Mouse (Mus musculus) embryonic facial prominence, embryonic 10.5 days (tissue): Measurements from ENCODE around the gene Kl. TPM values are rescaled to one million over a fixed set of nuclear protein-coding genes. Genes with fewer than 3 reads are reported as not detected.

Source experiments
- DNase-seq: peaks from one replicate; pipeline ENCODE4 v3.0.0-alpha.2; 2017; ENCODE audit warnings: low spot score
- H3K27ac ChIP-seq: fragments of 300-500 bp; sonication (generic); replicated peaks from 2 replicates; pipeline ENCODE4 v1.5.1; 2016; ENCODE audit warnings: mild to moderate bottlenecking
- H3K27me3 ChIP-seq: fragments of 300-500 bp; sonication (generic); replicated peaks from 2 replicates; pipeline ENCODE4 v1.6.1; 2016; ENCODE audit warnings: low read depth, mild to moderate bottlenecking; ENCODE audit not compliant: poor library complexity, severe bottlenecking
- H3K36me3 ChIP-seq: fragments of 300-500 bp; sonication (generic); replicated peaks from 2 replicates; pipeline ENCODE4 v1.6.1; 2016; ENCODE audit warnings: mild to moderate bottlenecking, moderate library complexity
- H3K4me1 ChIP-seq: fragments of 300-500 bp; sonication (generic); 2 replicates; pipeline ENCODE4 v1.6.1; 2016
- H3K4me3 ChIP-seq: fragments of 300-500 bp; sonication (generic); 2 replicates; pipeline ENCODE4 v1.5.1; 2016; ENCODE audit warnings: mild to moderate bottlenecking, moderate library complexity
- H3K9me3 ChIP-seq: fragments of 300-500 bp; sonication (generic); 2 replicates; pipeline ENCODE4 v1.6.1; 2016; ENCODE audit warnings: mild to moderate bottlenecking
- WGBS: fragments of 180-500 bp; shearing (Covaris S2); methylation state at CpG from one replicate; pipeline ENCODE4 v1.1.7; 2016; 5-methylcytosine and 5-hydroxymethylcytosine counted together
- polyA plus RNA-seq: library from polyadenylated mRNA; unstranded; fragments of >200 nt; fragmentation: Nextera tagmentation; extraction: Ambion mirVana; gene quantifications from 2 replicates; pipeline ENCODE4 v1.2.1, GENCODE M21; 2016

Gene Kl
- polyA plus RNA-seq, 1 experiment from 2014 or later = 0.06 TPM

DNA sequence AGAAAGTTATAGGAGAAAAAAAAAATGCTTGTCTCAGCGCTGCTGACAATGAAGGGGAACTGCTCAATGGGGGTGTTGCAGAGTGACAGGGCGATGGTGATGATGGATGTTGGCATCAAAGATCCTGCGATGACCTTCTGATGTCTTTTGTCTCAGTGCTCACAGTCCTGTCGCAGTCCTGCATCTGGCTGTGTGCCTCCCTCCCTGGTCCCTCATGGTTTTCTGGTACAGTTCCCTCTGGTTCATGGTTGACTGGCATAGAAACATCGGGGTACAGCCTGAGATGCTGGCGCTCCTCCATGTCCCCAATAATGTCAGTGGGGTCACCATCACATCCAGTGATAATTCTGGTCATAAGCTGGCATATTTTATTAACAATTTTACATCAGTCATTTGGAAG, 18.7 kb downstream of the Kl start:
- 83% methylated on average over 6 of the region's 6 CpGs for WGBS
- Histone ChIP-seq H3K36me3 (no peaks in the 10 kb centered on the region), H3K4me3 (no peak overlapping the region), H3K27ac (no peak overlapping the region), H3K9me3 (0 out of 2 replicates have a peak, but pooled peaks cover 7% of the 10 kb centered on the region), H3K4me1 (peaks cover 8% of the 10 kb centered on the region), H3K27me3 (no peaks in the 10 kb centered on the region)
- DNase-seq = no peak

DNA sequence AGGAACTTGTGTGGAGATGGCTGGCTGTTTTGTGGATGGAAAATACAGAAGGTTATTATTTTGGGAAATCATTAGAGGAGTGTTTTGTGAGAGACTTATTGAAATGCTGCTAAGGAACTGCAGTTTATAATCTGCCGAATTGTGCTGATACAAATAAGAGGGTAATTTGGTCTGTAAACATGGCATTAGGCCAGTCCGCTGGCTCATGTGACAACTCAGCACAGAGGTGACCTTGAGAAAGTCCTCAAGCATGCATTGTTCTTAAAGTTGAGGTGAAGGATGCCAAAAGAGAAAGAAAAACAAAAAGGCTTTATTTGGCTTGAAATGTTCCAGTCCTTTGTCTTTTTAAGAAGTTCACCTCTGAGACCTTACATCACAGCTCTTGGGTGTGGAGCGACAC, 21.8 kb downstream of the Kl start:
- Histone ChIP-seq H3K27ac (no peak overlapping the region), H3K9me3 (no peaks in the 10 kb centered on the region), H3K27me3 (no peaks in the 10 kb centered on the region), H3K36me3 (no peaks in the 10 kb centered on the region), H3K4me3 (no peak overlapping the region), H3K4me1 (peaks cover 8% of the 10 kb centered on the region)
- 84% methylated on average over 3 of the region's 3 CpGs for WGBS
- DNase-seq = no peak

DNA sequence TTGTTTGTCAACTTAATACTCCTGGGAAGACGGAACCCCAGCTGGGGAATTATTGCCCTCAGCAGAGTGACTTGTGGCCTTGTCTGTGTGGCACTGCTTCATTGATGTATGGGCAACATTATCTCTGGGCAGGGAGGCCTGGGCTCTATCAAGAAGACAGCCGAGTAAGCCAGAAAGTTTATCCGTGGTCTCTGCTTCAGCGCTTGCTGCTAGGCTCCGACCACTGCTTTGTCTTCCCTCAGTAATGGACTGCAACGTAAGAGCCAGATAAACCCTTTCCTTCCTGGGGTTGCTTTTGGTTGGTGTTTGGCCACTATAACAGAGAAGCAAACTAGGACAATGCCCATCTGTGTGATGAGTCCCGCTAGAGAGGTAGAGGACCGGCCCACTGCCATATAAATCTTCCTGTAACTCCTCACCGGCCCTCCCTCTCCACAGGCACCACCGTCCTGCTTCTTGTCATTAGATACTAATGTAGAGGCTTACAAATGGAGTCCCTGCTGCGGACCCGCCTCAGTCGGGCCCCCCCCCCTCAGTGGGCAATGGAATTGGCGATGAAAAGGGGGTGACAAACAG, 25.1 kb downstream of the Kl start:
- H3K27ac ChIP-seq = no peak overlapping the region
- no peak overlapping the region for H3K4me3 ChIP-seq
- no peaks in the 10 kb centered on the region for H3K36me3 ChIP-seq
- WGBS = 84% methylated on average over 14 of the region's 14 CpGs
- no peak for DNase-seq
- no peaks in the 10 kb centered on the region; the same call in 1 of the 2 replicates for H3K9me3 ChIP-seq
- no peaks in the 10 kb centered on the region for H3K27me3 ChIP-seq
- 0 out of 2 replicates have a peak, but pooled peaks cover 2% of the 10 kb centered on the region for H3K4me1 ChIP-seq

DNA sequence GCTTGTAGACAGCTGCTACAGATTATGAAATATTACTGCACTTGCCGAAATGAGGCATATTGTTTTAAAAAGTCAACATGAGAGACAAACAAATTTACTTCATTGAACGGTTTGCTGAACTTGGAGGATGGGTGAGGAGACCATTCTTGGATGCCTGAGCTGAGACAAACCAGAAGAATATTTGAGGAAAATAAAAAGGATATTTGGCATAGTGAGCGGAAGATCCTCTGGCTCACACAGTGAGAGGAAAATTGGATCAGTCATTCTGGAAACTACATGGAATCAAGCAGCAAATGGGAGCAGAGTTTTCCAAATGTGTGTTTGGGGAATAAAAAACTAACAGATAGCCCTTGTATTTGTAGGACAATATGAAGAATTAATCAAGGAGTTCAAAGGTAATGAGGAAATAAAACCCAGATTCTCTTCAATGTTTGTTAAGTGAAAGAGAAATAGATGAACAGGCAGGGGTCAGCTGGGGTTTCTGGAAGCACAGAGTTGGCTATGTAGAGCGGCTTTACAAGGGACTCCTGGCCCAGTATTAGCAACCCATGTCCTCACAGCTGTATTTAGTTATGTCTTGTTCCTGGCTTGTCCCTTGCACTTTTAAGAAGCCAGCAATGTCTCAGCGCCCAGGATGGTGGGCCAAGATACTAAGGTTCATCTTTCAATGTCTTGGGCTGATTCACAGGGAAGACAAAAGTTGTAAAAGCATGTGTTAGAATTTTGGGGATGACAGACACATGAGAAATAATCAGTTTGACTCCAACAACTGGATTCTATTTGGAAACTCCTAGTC, 27.1 kb downstream of the Kl start:
- Histone ChIP-seq H3K36me3 (no peaks in the 10 kb centered on the region), H3K27me3 (no peaks in the 10 kb centered on the region), H3K4me3 (no peak overlapping the region), H3K4me1 (0 out of 2 replicates have a peak, but pooled peaks cover 2% of the 10 kb centered on the region), H3K9me3 (no peaks in the 10 kb centered on the region; the same call in 1 of the 2 replicates), H3K27ac (no peak overlapping the region)
- 74% methylated on average over 5 of the region's 5 CpGs for WGBS
- no peak for DNase-seq

DNA sequence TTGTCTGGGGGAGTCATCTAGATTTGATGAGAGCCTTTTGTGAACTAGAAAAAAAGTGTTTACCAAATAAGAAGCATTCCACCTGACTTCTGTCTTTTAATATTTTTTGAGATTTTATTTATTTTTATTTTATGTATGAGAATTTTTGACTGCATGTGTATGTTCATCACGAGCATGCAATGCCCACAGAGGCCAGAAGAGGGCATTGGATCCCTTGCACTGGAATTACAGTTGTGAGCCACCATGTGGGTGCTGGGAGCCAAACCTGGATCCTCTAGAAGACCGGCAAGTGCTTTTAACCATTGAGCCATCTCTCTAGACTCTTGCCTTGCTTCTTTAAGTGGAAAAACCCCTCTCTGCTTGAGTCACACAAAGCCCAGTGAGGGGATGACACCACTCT, 29.7 kb downstream of the Kl start:
- WGBS = 90% methylated on average over 2 of the region's 2 CpGs
- Histone ChIP-seq H3K9me3 (no peaks in the 10 kb centered on the region; the same call in 1 of the 2 replicates), H3K27ac (no peak overlapping the region), H3K27me3 (no peaks in the 10 kb centered on the region), H3K4me3 (no peak overlapping the region), H3K36me3 (no peaks in the 10 kb centered on the region), H3K4me1 (0 out of 2 replicates have a peak, but pooled peaks cover 2% of the 10 kb centered on the region)
- no peak for DNase-seq

DNA sequence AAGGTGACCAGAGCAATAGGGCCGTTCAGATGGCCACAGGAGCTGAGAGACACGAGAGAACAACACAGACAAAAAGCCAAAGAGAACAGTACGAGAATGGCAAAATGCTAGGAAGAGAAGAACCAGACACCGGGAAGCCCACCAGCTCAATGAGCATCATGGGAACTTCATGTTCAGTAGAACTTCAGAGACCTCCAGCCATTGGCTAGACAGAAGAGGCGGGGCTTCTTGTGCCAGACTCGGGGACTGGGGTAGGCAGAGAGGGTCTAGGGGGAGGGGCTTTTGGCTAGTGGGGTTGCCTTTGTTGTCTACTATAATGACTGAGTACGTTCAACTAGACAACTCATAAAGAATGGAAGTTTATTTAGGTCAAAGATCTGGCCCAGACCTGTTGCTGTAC, 41.7 kb downstream of the Kl start:
- H3K9me3 ChIP-seq = no peaks in the 10 kb centered on the region
- no peak overlapping the region for H3K27ac ChIP-seq
- no peaks in the 10 kb centered on the region for H3K27me3 ChIP-seq
- no peaks in the 10 kb centered on the region for H3K36me3 ChIP-seq
- H3K4me3 ChIP-seq = no peak overlapping the region
- 89% methylated on average over 7 of the region's 7 CpGs for WGBS
- no peak for DNase-seq
- H3K4me1 ChIP-seq = no peaks in the 10 kb centered on the region

DNA sequence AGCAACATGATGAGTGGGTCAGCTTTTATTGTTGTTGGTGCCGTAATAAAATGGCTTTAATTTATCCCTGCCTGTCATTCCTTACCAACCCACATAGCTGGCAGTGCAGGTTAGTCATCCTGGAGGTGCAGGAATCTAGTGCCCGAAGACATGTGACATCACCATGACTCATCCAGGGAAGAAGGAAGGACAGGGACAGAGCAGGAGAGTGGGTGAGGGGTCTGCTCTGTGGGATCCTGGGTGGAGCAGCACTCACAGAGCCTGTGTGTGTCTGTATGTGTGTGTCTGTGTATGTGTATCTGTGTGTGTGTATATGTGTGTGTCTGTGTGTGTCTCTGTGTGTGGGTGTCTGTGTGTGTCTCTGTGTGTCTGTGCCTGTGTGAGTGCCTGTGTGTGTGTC, 44.2 kb downstream of the Kl start:
- Histone ChIP-seq H3K4me3 (no peak overlapping the region), H3K9me3 (no peaks in the 10 kb centered on the region), H3K4me1 (no peaks in the 10 kb centered on the region), H3K36me3 (no peaks in the 10 kb centered on the region), H3K27me3 (no peaks in the 10 kb centered on the region), H3K27ac (no peak overlapping the region)
- DNase-seq = no peak
- WGBS = 86% methylated on average over 2 of the region's 2 CpGs

DNA sequence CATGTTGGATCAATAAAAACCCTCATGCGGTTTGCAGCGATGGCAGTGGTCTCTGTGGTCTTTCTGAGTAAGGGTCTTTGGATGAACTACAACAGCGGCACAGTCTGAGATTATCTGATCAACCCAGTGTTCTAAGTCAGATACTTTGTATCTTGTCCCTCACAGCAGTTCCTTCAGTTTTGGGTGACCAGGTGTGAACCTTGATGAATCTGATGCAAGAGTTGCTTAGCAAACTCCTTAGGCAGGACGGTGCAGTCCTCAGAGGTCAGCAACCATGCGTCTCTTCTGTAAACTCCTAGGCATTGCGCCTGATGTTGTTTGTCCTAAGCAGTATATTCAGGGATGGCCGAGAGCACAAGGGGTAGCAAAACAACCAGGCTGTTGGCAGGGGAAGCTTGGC, 48.7 kb downstream of the Kl start:
- H3K4me1 ChIP-seq = no peaks in the 10 kb centered on the region
- no peak overlapping the region for H3K27ac ChIP-seq
- H3K36me3 ChIP-seq = no peaks in the 10 kb centered on the region
- no peak for DNase-seq
- H3K9me3 ChIP-seq = no peaks in the 10 kb centered on the region
- no peaks in the 10 kb centered on the region for H3K27me3 ChIP-seq
- WGBS = 91% methylated on average over 7 of the region's 7 CpGs
- H3K4me3 ChIP-seq = no peak overlapping the region

DNA sequence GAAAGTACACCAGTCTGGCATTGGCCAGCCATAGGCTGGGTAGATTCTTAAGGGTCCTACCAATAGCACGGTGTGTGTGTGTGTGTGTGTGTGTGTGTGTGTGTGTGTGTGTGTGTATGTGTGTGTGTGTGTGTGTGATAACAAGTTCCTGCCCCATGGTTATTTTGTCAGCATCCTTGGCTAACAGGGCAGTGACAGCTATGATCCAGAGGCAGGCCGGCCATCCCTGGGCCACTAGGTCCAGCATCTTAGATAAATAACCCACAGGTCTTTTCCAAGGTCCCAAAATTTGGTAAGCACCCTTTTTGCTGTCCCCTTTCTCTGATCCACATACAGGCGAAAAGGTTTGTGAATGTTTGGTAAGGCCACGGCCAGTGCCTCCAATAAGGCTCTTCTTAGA, 49.6 kb downstream of the Kl start:
- Histone ChIP-seq H3K27me3 (no peaks in the 10 kb centered on the region), H3K27ac (no peak overlapping the region), H3K4me3 (no peak overlapping the region), H3K9me3 (no peaks in the 10 kb centered on the region), H3K36me3 (no peaks in the 10 kb centered on the region), H3K4me1 (no peaks in the 10 kb centered on the region)
- 88% methylated on average over 4 of the region's 4 CpGs for WGBS
- DNase-seq = no peak

DNA sequence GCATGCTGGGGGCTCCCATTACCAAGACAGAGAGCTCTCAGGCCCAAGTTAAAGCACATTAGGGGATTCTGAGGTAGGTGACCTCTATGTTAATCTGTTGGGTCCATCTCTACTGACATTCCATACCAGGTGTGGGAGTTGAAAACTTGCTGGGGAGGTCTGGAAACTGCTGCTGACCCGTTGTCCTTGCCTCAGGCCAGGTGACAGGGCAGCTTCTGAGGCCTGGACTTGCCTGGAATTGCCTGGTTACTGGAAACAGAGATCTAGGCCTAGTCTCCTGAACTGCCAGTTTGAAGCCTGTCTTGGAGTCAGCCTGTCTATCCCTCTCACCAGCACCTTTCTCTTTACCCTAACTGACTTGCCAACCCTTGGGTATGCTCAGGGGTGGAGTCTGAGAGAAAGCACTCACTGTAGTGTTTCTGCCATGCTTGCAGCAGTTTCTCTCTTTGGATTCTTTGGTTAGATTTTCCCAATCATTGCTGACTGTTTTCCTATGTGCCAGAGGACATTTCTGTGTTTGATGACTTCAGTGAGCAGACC, 51.9 kb downstream of the Kl start:
- no peaks in the 10 kb centered on the region for H3K9me3 ChIP-seq
- no peaks in the 10 kb centered on the region for H3K4me1 ChIP-seq
- DNase-seq = no peak
- H3K4me3 ChIP-seq = no peak overlapping the region
- H3K27me3 ChIP-seq = no peaks in the 10 kb centered on the region
- no peak overlapping the region for H3K27ac ChIP-seq
- 67% methylated on average over 1 of the region's 1 CpGs for WGBS
- H3K36me3 ChIP-seq = no peaks in the 10 kb centered on the region

DNA sequence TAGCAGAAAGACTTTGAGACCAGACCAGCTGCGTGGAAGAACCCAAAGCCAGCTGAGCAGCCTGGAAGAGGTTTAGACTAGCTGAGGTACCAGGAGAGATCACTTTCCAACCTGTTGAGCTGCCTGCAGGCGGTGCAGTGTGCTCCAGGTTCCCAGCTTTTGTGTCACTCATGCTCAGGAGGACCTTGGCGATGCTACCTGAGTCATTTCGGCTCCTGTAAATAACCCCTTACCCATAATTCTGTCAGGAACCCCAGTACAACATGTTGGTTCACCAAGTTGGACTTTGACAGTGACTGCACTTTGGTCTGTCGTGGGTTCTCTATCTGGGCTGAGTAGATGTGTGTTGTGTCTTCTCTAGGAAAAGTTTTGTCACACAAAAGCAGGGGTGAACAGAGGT, 66.0 kb downstream of the Kl start:
- no peaks in the 10 kb centered on the region for H3K27me3 ChIP-seq
- 76% methylated on average over 5 of the region's 5 CpGs for WGBS

DNA sequence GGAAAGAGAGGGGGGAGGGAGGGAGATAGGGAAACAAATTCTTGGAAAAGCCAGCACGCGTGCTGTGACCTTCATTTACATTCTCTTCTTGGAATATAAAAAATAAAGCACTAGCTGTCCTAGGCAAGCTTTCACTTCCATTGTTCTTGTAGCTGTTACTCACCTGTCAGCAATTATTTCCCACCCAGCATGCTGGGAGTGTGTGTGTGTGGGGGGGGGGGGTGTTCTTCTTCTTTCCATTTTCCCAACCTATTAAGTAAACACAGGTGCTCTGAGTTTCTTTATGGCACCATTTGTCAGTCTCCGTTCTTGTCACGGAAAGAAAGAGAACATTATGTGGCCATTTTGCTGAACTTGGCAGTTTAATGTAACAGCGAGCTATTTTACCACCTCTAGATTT, 66.6 kb downstream of the Kl start:
- H3K4me1 ChIP-seq = peaks cover 23% of the 10 kb centered on the region
- H3K27ac ChIP-seq = peak overlapping the region; percentile 12; the same call in 1 of the 2 replicates
- DNase-seq = no peak
- 79% methylated on average over 5 of the region's 5 CpGs for WGBS
- no peaks in the 10 kb centered on the region for H3K36me3 ChIP-seq
- H3K27me3 ChIP-seq = no peaks in the 10 kb centered on the region
- no peak overlapping the region for H3K4me3 ChIP-seq
- peaks cover 10% of the 10 kb centered on the region; the same call in 1 of the 2 replicates for H3K9me3 ChIP-seq

More for the DNA sequence above, 66.0 kb downstream of the Kl start:
- DNase-seq = no peak
- peaks cover 10% of the 10 kb centered on the region; the same call in 1 of the 2 replicates for H3K9me3 ChIP-seq
- H3K4me3 ChIP-seq = no peak overlapping the region
- H3K36me3 ChIP-seq = no peaks in the 10 kb centered on the region
- H3K4me1 ChIP-seq = peaks cover 18% of the 10 kb centered on the region
- peak overlapping the region; percentile 12 for H3K27ac ChIP-seq
